8 mouse cellular contexts compared by ENCODE assay signal in genomic region chr3:63964100-63964921, GRCm38 (mm10). TPM values are rescaled to one million over a fixed set of nuclear protein-coding genes. Genes with fewer than 3 reads are reported as not detected.
DNase-seq lines count a peak whose midpoint lies in the region; ATAC-seq and TF ChIP-seq lines count a peak whose summit lies in the region.

Slc33a1 (minus strand) TSS chr3:63964768.

- ATAC-seq in forebrain, postnatal 0 days: peak; percentile 99
- ATAC-seq in lung, embryonic 15.5 days (ENCODE audit: borderline replicate concordance, extremely low read depth, low FRiP score, low TSS enrichment): peak; percentile 96

- TF ChIP-seq EP300 in MEL (IDR thresholded peaks at IDR 0.05; ENCODE audit: low read depth in 1 of 2, low read length in 2 of 2): peak in 1 of 2 experiments; percentile 64; a peak in 2 of 4 replicates

- H3K79me2 ChIP-seq in MEL (ENCODE audit: control insufficient read depth, insufficient read depth, low read length, poor library complexity): peaks cover 33% of the 10 kb centered on the region

- TF ChIP-seq POLR2A in MEL (IDR thresholded peaks at IDR 0.05; ENCODE audit: control insufficient read depth in 1 of 2, insufficient read depth in 1 of 2, low read depth in 1 of 2, low read length in 2 of 2, poor library complexity in 1 of 2): peak in 1 of 2 experiments; percentile 78; a peak in 1 of 4 replicates
- peak; percentile 69 for TF ChIP-seq POLR2A in cerebellum, adult 2 months (IDR thresholded peaks at IDR 0.05; ENCODE audit: borderline replicate concordance, insufficient read depth, low read length)

- no peak for TF ChIP-seq CTCF in MEL (IDR thresholded peaks at IDR 0.05 in 2 of 3, conservative IDR thresholded peaks at IDR 0.05 in 1 of 3; ENCODE audit: control insufficient read depth in 1 of 3, insufficient read depth in 1 of 3, low read depth in 2 of 3, low read length in 3 of 3, poor library complexity in 1 of 3, severe bottlenecking in 1 of 3)
- no peak for TF ChIP-seq CTCF in cerebellum, adult 2 months (IDR thresholded peaks at IDR 0.05; ENCODE audit: borderline replicate concordance, insufficient read depth, low read depth, low read length)
- TF ChIP-seq CTCF in forebrain, postnatal 0 days (IDR thresholded peaks at IDR 0.05; ENCODE audit: low read depth): peak; percentile 37; the same call in 1 of the 2 replicates

- no peaks in the 10 kb centered on the region for H3K9me3 ChIP-seq in MEL (replicated peaks; ENCODE audit: insufficient read depth, low read length)
- H3K9me3 ChIP-seq in forebrain, postnatal 0 days (ENCODE audit: low read length): no peaks in the 10 kb centered on the region
- H3K9me3 ChIP-seq in lung, embryonic 15.5 days: no peaks in the 10 kb centered on the region

- DNase-seq in MEL (ENCODE audit: low read depth, low spot score): peak; percentile 100
- peak; percentile 99 for DNase-seq in cerebellum, adult 2 months
- peak; percentile 100 for DNase-seq in forebrain, postnatal 0 days
- peak; percentile 99 for DNase-seq in heart, postnatal 4 days
- DNase-seq in layer of hippocampus, adult 8-10 months (ENCODE audit: low spot score in 2 of 2): peak; percentile 99 to 100
- peak; percentile 96 for DNase-seq in ovary, adult 18-20 months (ENCODE audit: low spot score)
- peak; percentile 99 for DNase-seq in thymus, postnatal 0 days (ENCODE audit: low spot score)

- peak within 1 kb of the TSS; percentile 90 for H3K9ac ChIP-seq in MEL (ENCODE audit: control insufficient read depth, low read depth, low read length, poor library complexity, severe bottlenecking)
- peak within 1 kb of the TSS; percentile 72 for H3K9ac ChIP-seq in forebrain, postnatal 0 days
- peak within 1 kb of the TSS; percentile 77 for H3K9ac ChIP-seq in lung, embryonic 15.5 days

- TF ChIP-seq RAD21 in MEL (IDR thresholded peaks at IDR 0.05; ENCODE audit: low read depth, low read length): no peak

- peak within 1 kb of the TSS; percentile 89 for H3K27ac ChIP-seq in MEL (ENCODE audit: control insufficient read depth, low read depth, low read length)
- H3K27ac ChIP-seq in cerebellum, adult 2 months (ENCODE audit: insufficient read depth, low read length): peak within 1 kb of the TSS; percentile 40
- peak within 1 kb of the TSS; percentile 85 for H3K27ac ChIP-seq in forebrain, postnatal 0 days (ENCODE audit: low read depth, low read length)
- peak within 1 kb of the TSS; percentile 84 for H3K27ac ChIP-seq in lung, embryonic 15.5 days

- H3K36me3 ChIP-seq in MEL (ENCODE audit: control insufficient read depth in 1 of 2, insufficient read depth in 2 of 2, low read length in 2 of 2): peaks cover 0 to 31% of the 10 kb centered on the region in 2 experiments; a peak in 3 of 4 replicates
- no peaks in the 10 kb centered on the region for H3K36me3 ChIP-seq in forebrain, postnatal 0 days (ENCODE audit: insufficient read depth)
- H3K36me3 ChIP-seq in lung, embryonic 15.5 days: no peaks in the 10 kb centered on the region

- WGBS in cerebellum, adult 2 months: under 1% methylated on average over 69 of the region's 69 CpGs
- under 1% methylated on average over 69 of the region's 69 CpGs for WGBS in forebrain, postnatal 0 days
- under 1% methylated on average over 69 of the region's 69 CpGs for WGBS in lung, embryonic 15.5 days

- no peaks in the 10 kb centered on the region for H3K27me3 ChIP-seq in MEL (ENCODE audit: control insufficient read depth in 1 of 2, insufficient read depth in 2 of 2, low read length in 2 of 2)
- no peaks in the 10 kb centered on the region for H3K27me3 ChIP-seq in cerebellum, adult 2 months (ENCODE audit: control insufficient read depth, insufficient read depth, low read length)
- H3K27me3 ChIP-seq in forebrain, postnatal 0 days (ENCODE audit: insufficient read depth, low read length): peaks cover 5% of the 10 kb centered on the region
- H3K27me3 ChIP-seq in lung, embryonic 15.5 days: no peaks in the 10 kb centered on the region; the same call in 1 of the 2 replicates

- H3K4me1 ChIP-seq in MEL (ENCODE audit: control insufficient read depth in 1 of 2, insufficient read depth in 2 of 2, low read length in 2 of 2): peaks cover 5 to 12% of the 10 kb centered on the region in 2 experiments
- no peaks in the 10 kb centered on the region; the same call in 1 of the 2 replicates for H3K4me1 ChIP-seq in cerebellum, adult 2 months (ENCODE audit: control insufficient read depth, insufficient read depth, low read length)
- peaks cover 26% of the 10 kb centered on the region for H3K4me1 ChIP-seq in forebrain, postnatal 0 days (ENCODE audit: insufficient read depth)
- peaks cover 18% of the 10 kb centered on the region for H3K4me1 ChIP-seq in lung, embryonic 15.5 days

- peak within 1 kb of the TSS; percentile 77 to 96 for H3K4me3 ChIP-seq in MEL (ENCODE audit: control insufficient read depth in 1 of 2, insufficient read depth in 1 of 2, low read depth in 2 of 2, low read length in 2 of 2)
- H3K4me3 ChIP-seq in cerebellum, adult 2 months (replicated peaks; ENCODE audit: insufficient read depth, low read depth, low read length): peak within 1 kb of the TSS; percentile 62
- peak within 1 kb of the TSS; percentile 90 for H3K4me3 ChIP-seq in forebrain, postnatal 0 days (ENCODE audit: low read depth, low read length)
- H3K4me3 ChIP-seq in lung, embryonic 15.5 days: peak within 1 kb of the TSS; percentile 72

- peak within 1 kb of the TSS; percentile 81 for H3K4me2 ChIP-seq in forebrain, postnatal 0 days (ENCODE audit: low read depth)
- H3K4me2 ChIP-seq in lung, embryonic 15.5 days: peak within 1 kb of the TSS; percentile 73

TF ChIP-seq in MEL, 35 proteins besides CTCF, POLR2A, EP300 and RAD21 (continues in another document):
- no peak for TF ChIP-seq MEF2A (IDR thresholded peaks at IDR 0.05; ENCODE audit: extremely low read depth, insufficient replicate concordance, low read depth, low read length, poor library complexity, severe bottlenecking)
- TF ChIP-seq JUND (IDR thresholded peaks at IDR 0.05; ENCODE audit: low read depth, low read length): no peak
- peak; percentile 63 for TF ChIP-seq MYB (IDR thresholded peaks at IDR 0.05; ENCODE audit: low read depth, low read length)
- TF ChIP-seq NELFE (IDR thresholded peaks at IDR 0.05; ENCODE audit: low read depth, low read length): peak; percentile 76
- TF ChIP-seq KAT2A (conservative IDR thresholded peaks at IDR 0.05; ENCODE audit: low read depth, low read length): peak; percentile 82; the same call in 1 of the 2 replicates
- TF ChIP-seq USF2 (IDR thresholded peaks at IDR 0.05; ENCODE audit: borderline replicate concordance in 1 of 2, insufficient read depth in 1 of 2, low read depth in 1 of 2, low read length in 2 of 2): peak; percentile 79 to 93; a peak in 3 of 4 replicates
- TF ChIP-seq E2F4 (IDR thresholded peaks at IDR 0.05; ENCODE audit: borderline replicate concordance, low read depth, low read length): peak; percentile 79
- TF ChIP-seq ZNF384 (IDR thresholded peaks at IDR 0.05; ENCODE audit: low read depth, low read length): no peak
- TF ChIP-seq TCF12 (IDR thresholded peaks at IDR 0.05; ENCODE audit: low read depth, low read length): peak; percentile 81
- TF ChIP-seq MAFK (IDR thresholded peaks at IDR 0.05; ENCODE audit: borderline replicate concordance, low read depth, low read length): no peak
- peak; percentile 72; the same call in 1 of the 2 replicates for TF ChIP-seq MAZ (IDR thresholded peaks at IDR 0.05; ENCODE audit: low read depth, low read length)
- no peak for TF ChIP-seq ZKSCAN1 (IDR thresholded peaks at IDR 0.05; ENCODE audit: low read depth, low read length)
- peak; percentile 99 for TF ChIP-seq USF1 (IDR thresholded peaks at IDR 0.05; ENCODE audit: low read depth, low read length)
- no peak for TF ChIP-seq CHD1 (IDR thresholded peaks at IDR 0.05; ENCODE audit: low read depth, low read length)
- peak; percentile 95 for TF ChIP-seq NRF1 (IDR thresholded peaks at IDR 0.05; ENCODE audit: insufficient read depth, low read depth, low read length, poor library complexity, severe bottlenecking)
- peak; percentile 82 for TF ChIP-seq MXI1 (IDR thresholded peaks at IDR 0.05; ENCODE audit: low read depth, low read length)
- peak; percentile 97 for TF ChIP-seq SIN3A (IDR thresholded peaks at IDR 0.05; ENCODE audit: low read length)
- TF ChIP-seq HCFC1 (IDR thresholded peaks at IDR 0.05; ENCODE audit: low read depth, low read length): peak; percentile 97
- TF ChIP-seq ELF1 (IDR thresholded peaks at IDR 0.05; ENCODE audit: low read depth, low read length): peak; percentile 90
- TF ChIP-seq POLR2AphosphoS2 (IDR thresholded peaks at IDR 0.05; ENCODE audit: low read length): no peak; the same call in 1 of the 2 replicates
- no peak for TF ChIP-seq GABPA (IDR thresholded peaks at IDR 0.05; ENCODE audit: low read depth, low read length)
- TF ChIP-seq MAX (IDR thresholded peaks at IDR 0.05; ENCODE audit: low read length): peak; percentile 99
- no peak; the same call in 1 of the 2 replicates for TF ChIP-seq ZMIZ1 (IDR thresholded peaks at IDR 0.05; ENCODE audit: low read depth, low read length)
- peak; percentile 77; the same call in 1 of the 2 replicates for TF ChIP-seq BHLHE40 (IDR thresholded peaks at IDR 0.05; ENCODE audit: borderline replicate concordance, low read depth, low read length)
- TF ChIP-seq RCOR1 (IDR thresholded peaks at IDR 0.05; ENCODE audit: low read depth, low read length): peak; percentile 68
- TF ChIP-seq POLR2AphosphoS5 (IDR thresholded peaks at IDR 0.05; ENCODE audit: borderline replicate concordance, low read depth, low read length): 0 out of 2 replicates have a peak, but pooled peaks have one; percentile 36
- TF ChIP-seq ZC3H11A (IDR thresholded peaks at IDR 0.05; ENCODE audit: low read depth, low read length): no peak
- TF ChIP-seq GATA1 (IDR thresholded peaks at IDR 0.05; ENCODE audit: low read depth, low read length): peak; percentile 75
- TF ChIP-seq ETS1 (IDR thresholded peaks at IDR 0.05; ENCODE audit: low read depth, low read length): peak; percentile 73
- no peak for TF ChIP-seq CHD2 (IDR thresholded peaks at IDR 0.05; ENCODE audit: low read length)

RNA-seq across cellular contexts. Expression of gene Slc33a1, which starts in this region (rescaled TPM):
- 27.7 and 31.3 TPM in 2 replicates for total RNA-seq in MEL (2012; rRNA removed)
- 100 to 1,000 TPM in 1 of 2 experiments, 10 to 100 TPM in 1; 27.2 to 123 TPM for polyA plus RNA-seq in MEL (2012; ENCODE audit: insufficient read depth in 1 of 2, insufficient read length in 2 of 2, low read depth in 1 of 2, low replicate concordance in 2 of 2, missing spikeins in 1 of 2)
- polyA plus RNA-seq in cerebellum, adult 2 months (2012; rRNA removed): 21.2 and 23.0 TPM in 2 replicates
- 39.9 and 43.4 TPM in 2 replicates for total RNA-seq in forebrain, postnatal 0 days (2014; rRNA removed)
- 11.1 and 15.0 TPM in 2 replicates for polyA plus RNA-seq in forebrain, postnatal 0 days (2015; fragmentation: Nextera tagmentation; extraction: Ambion mirVana)
- total RNA-seq in heart, postnatal 4 days (2021): 10 to 100 TPM; 10.1 to 11.6 TPM
- 10 to 100 TPM; 26.2 to 31.3 (median 30.0) TPM for total RNA-seq in layer of hippocampus, adult 8-10 months (2022)
- polyA plus RNA-seq in lung, embryonic 15.5 days (2015; fragmentation: Nextera tagmentation; extraction: Ambion mirVana): 15.7 and 16.0 TPM in 2 replicates
- 15.4 and 17.7 TPM in 2 replicates for polyA plus RNA-seq in thymus, postnatal 0 days (2015; fragmentation: Nextera tagmentation; extraction: Ambion mirVana)

Comparison
In these comparisons a context has a peak if more than half of its experiments do, and no peak if none do; other contexts are left out.
1. Peak in every context shown above with its lines: DNase-seq, ATAC-seq, H3K4me3 ChIP-seq and H3K27ac ChIP-seq.